Mouse (Mus musculus) neural tube, embryonic 14.5 days (tissue): ENCODE results near the gene Dsp. TPM values are rescaled to one million over a fixed set of nuclear protein-coding genes. Genes with fewer than 3 reads are reported as not detected.

Source experiments
- ATAC-seq: fragments of 200-750 bp; cut with Nextera tagmentation; 2 replicates; pipeline ENCODE4 v1.8.0; 2017; ENCODE audit warnings: low read depth, mild to moderate bottlenecking, moderate TSS enrichment, moderate library complexity
- H3K27ac ChIP-seq: fragments of 300-500 bp; sonication (generic); 2 replicates; pipeline ENCODE4 v1.5.1; 2014; ENCODE audit warnings: low read depth, mild to moderate bottlenecking, control low read depth, low read length, moderate library complexity, mixed read lengths
- H3K27me3 ChIP-seq: fragments of 300-500 bp; sonication (generic); 2 replicates; pipeline ENCODE4 v1.6.1; 2014; ENCODE audit warnings: low read length; ENCODE audit not compliant: control insufficient read depth, insufficient read depth
- H3K36me3 ChIP-seq: fragments of 300-500 bp; sonication (generic); 2 replicates; pipeline ENCODE4 v1.6.1; 2014; ENCODE audit warnings: low read length, mixed read lengths; ENCODE audit not compliant: control insufficient read depth, insufficient read depth
- H3K4me1 ChIP-seq: fragments of 300-500 bp; sonication (generic); 2 replicates; pipeline ENCODE4 v1.6.1; 2014; ENCODE audit warnings: low read length; ENCODE audit not compliant: control insufficient read depth, insufficient read depth
- H3K4me2 ChIP-seq: fragments of 300-500 bp; sonication (generic); 2 replicates; pipeline ENCODE4 v1.6.1; 2014; ENCODE audit warnings: mild to moderate bottlenecking, low read depth, low read length, control low read depth
- H3K4me3 ChIP-seq: fragments of 300-500 bp; sonication (generic); 2 replicates; pipeline ENCODE4 v1.5.1; 2014; ENCODE audit warnings: low read depth, low read length, control low read depth, mixed read lengths
- H3K9ac ChIP-seq: fragments of 300-500 bp; sonication (generic); replicated peaks from 2 replicates; pipeline ENCODE4 v1.6.1; 2014; ENCODE audit warnings: low read depth, mild to moderate bottlenecking, control low read depth, low read length, mixed read lengths
- H3K9me3 ChIP-seq: fragments of 300-500 bp; sonication (generic); 2 replicates; pipeline ENCODE4 v1.6.1; 2016; ENCODE audit warnings: low read length; ENCODE audit not compliant: control insufficient read depth
- WGBS: fragments of 180-500 bp; shearing (Covaris S2); extraction: QIAGEN DNeasy Blood & Tissue Kit; methylation state at CpG from one replicate; pipeline ENCODE4 v1.1.7; 2014; 5-methylcytosine and 5-hydroxymethylcytosine counted together
- polyA plus RNA-seq: library from polyadenylated mRNA; unstranded; fragments of >200 nt; fragmentation: Nextera tagmentation; extraction: Ambion mirVana; gene quantifications from 2 replicates; pipeline ENCODE4 v1.2.1, GENCODE M21; 2014

Gene Dsp
- polyA plus RNA-seq, 1 experiment from 2014 or later = 0.15 TPM

DNA sequence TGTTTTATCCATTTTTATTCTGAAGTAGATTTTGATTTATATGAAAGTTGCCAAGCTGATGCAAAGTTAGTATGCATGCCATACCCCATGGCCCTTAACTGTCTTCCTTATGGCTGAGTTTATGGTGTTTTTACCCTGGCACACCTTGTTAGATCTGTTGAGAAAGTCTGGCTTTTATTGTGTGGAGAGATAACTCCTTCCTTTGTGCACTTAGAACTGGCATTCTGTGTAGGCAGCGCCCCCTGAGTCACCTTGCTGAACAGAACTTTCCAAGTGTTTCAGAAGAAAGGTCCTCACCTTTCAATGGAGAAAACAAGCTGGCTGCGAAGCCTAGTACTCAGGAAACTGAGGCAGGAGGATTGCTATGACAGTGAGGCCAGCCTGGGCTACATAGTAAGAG is 10.9 kb downstream of the Dsp start:
- ATAC-seq = no peak
- 86% methylated on average over 2 of the region's 2 CpGs for WGBS
- H3K27ac ChIP-seq = no peak overlapping the region

DNA sequence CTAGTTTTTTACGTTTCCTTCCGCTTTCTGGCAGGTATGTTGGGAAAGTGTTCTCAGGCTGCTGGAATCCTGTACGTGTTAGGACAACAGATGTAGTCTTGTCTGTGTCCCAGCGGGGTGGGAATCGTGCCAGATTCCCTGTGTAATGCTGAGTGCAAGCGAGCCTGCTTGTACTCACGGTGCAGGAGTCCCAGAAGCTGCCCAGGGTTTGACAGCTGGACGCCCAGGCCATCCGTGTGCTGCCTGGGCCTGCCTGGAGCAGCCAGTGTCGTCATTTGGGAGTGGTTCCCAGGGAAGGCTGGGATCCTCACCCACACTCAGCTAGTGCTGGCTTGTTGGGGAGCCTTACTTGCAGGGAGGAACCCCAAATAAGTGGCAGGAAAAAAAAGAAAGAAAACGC is 11.6 kb downstream of the Dsp start:
- Histone ChIP-seq H3K27ac (no peak overlapping the region), H3K4me3 (no peak overlapping the region), H3K4me2 (no peak overlapping the region), H3K4me1 (no peaks in the 10 kb centered on the region), H3K36me3 (no peaks in the 10 kb centered on the region), H3K9me3 (no peaks in the 10 kb centered on the region), H3K27me3 (0 out of 2 replicates have a peak, but pooled peaks cover 3% of the 10 kb centered on the region), H3K9ac (no peak overlapping the region)
- 48% methylated on average over 11 of the region's 11 CpGs for WGBS
- ATAC-seq = peak; percentile 71

More for the DNA sequence above, 10.9 kb downstream of the Dsp start:
- 0 out of 2 replicates have a peak, but pooled peaks cover 3% of the 10 kb centered on the region for H3K27me3 ChIP-seq
- H3K4me2 ChIP-seq = no peak overlapping the region
- H3K9me3 ChIP-seq = no peaks in the 10 kb centered on the region
- no peaks in the 10 kb centered on the region for H3K36me3 ChIP-seq
- H3K4me3 ChIP-seq = no peak overlapping the region
- H3K9ac ChIP-seq = no peak overlapping the region
- no peaks in the 10 kb centered on the region for H3K4me1 ChIP-seq

DNA sequence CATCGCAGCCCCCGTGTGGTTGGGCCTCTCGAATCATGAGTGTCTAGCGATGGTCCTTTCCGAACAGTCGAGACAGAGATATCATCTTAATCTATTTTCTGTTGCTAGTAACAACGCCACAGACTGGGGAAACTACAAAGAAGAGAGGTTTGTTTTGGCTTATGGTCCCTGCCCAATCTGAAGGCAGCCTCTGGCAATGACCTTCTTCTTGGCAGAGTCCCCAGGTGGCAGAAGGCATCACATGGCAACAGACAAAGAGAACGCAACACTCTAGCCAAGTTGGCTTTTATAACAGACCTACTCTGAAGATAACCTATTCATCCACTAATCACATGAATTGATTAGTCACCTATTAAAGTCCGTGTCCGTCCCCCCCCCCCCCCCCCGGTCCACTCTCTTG is 13.8 kb downstream of the Dsp start:
- no peak overlapping the region for H3K4me3 ChIP-seq
- H3K9ac ChIP-seq = no peak overlapping the region
- 82% methylated on average over 11 of the region's 11 CpGs for WGBS
- no peaks in the 10 kb centered on the region for H3K9me3 ChIP-seq
- no peak overlapping the region for H3K4me2 ChIP-seq
- no peaks in the 10 kb centered on the region for H3K27me3 ChIP-seq
- no peaks in the 10 kb centered on the region for H3K4me1 ChIP-seq
- no peaks in the 10 kb centered on the region for H3K36me3 ChIP-seq
- no peak overlapping the region for H3K27ac ChIP-seq
- ATAC-seq = no peak

DNA sequence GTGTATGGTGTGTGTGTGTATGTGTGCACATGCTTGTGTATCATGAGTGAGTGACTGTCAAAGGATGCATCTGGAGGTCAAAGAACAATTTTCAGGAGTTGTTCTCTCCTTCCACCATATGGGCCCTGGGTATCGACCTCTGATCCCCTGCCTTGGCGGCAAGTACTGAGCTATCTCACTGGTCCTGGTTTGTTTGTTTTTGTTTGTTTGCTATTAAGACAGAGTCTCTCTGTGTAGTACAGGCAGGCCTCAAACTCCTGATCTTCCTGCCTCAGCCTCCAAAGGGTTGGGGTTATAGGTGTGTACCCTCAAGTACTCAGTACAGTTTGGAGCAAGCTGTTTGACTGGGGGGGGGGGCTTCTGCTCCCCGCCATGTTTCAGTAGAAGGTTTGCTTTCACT is 16.0 kb downstream of the Dsp start:
- 88% methylated on average over 3 of the region's 3 CpGs for WGBS
- no peak overlapping the region for H3K27ac ChIP-seq
- H3K9ac ChIP-seq = no peak overlapping the region

DNA sequence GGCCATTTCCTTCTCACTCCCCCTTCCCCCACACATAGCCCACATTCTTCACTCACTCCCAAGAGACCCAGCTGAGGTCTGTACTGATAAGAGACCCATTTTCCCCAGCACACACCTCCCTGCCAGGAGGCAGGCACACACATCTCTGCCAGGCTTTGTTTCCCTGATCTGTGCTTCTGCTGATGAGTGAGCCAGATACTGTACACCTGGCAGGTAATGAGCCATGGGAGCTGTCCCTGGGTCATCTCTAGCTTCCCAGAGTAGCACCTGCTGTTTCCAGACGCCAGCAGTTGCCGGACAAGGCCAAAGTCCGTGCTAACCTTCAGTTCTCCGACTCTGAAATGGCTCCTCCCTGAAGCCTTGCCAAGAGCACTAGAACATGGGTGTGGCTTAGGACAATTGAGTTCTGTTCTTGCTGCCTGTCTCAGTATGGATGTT is 19.6 kb downstream of the Dsp start:
- 62% methylated on average over 4 of the region's 4 CpGs for WGBS
- H3K4me3 ChIP-seq = no peak overlapping the region
- H3K4me1 ChIP-seq = no peaks in the 10 kb centered on the region
- no peak overlapping the region for H3K4me2 ChIP-seq
- no peak overlapping the region for H3K9ac ChIP-seq
- H3K27me3 ChIP-seq = no peaks in the 10 kb centered on the region
- ATAC-seq = no peak
- H3K9me3 ChIP-seq = no peaks in the 10 kb centered on the region
- no peaks in the 10 kb centered on the region for H3K36me3 ChIP-seq
- no peak overlapping the region for H3K27ac ChIP-seq

More for the DNA sequence above, 16.0 kb downstream of the Dsp start:
- no peaks in the 10 kb centered on the region for H3K4me1 ChIP-seq
- H3K9me3 ChIP-seq = no peaks in the 10 kb centered on the region
- ATAC-seq = no peak
- H3K4me3 ChIP-seq = no peak overlapping the region
- H3K27me3 ChIP-seq = no peaks in the 10 kb centered on the region
- no peaks in the 10 kb centered on the region for H3K36me3 ChIP-seq
- no peak overlapping the region for H3K4me2 ChIP-seq

DNA sequence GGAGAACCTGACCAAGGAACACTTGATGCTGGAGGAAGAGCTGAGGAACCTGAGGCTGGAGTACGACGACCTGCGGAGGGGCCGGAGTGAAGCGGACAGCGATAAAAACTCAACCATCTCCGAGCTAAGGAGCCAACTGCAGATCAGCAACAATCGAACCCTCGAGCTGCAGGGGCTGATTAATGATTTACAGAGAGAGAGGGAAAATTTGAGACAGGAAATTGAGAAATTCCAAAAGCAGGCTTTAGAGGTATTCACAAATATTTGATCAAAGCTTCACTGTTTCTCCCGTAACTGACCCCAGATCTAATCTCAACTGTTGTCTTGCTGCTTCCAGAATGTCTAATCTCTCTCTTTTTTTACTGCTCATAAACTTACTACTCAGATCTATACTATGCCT is 42.3 kb downstream of the Dsp start:
- H3K9me3 ChIP-seq = no peaks in the 10 kb centered on the region; the same call in 1 of the 2 replicates
- H3K27ac ChIP-seq = no peak overlapping the region
- H3K4me3 ChIP-seq = no peak overlapping the region
- 86% methylated on average over 10 of the region's 10 CpGs for WGBS
- ATAC-seq = no peak
- no peaks in the 10 kb centered on the region for H3K36me3 ChIP-seq
- no peak overlapping the region for H3K9ac ChIP-seq
- H3K27me3 ChIP-seq = no peaks in the 10 kb centered on the region
- H3K4me2 ChIP-seq = no peak overlapping the region
- H3K4me1 ChIP-seq = no peaks in the 10 kb centered on the region

DNA sequence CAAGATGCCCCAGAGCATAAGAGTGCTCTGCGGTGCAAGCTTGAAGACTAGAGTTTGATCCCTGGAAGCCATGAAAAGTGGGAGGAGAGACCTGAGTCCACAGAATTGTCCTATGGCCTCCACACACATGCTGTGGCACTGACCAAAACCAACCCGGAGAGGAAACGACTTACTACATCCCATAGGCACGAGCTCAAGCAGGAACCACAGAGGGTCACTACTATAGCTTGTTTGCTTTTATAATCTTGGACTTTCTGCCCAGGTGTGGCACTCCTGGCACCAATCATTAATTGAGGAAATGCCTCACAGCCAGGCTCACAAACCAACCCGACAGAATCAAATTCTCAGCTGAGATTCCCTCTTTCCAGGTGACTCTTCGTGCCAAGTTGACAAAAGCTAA is 50.3 kb downstream of the Dsp start:
- H3K9ac ChIP-seq = no peak overlapping the region

DNA sequence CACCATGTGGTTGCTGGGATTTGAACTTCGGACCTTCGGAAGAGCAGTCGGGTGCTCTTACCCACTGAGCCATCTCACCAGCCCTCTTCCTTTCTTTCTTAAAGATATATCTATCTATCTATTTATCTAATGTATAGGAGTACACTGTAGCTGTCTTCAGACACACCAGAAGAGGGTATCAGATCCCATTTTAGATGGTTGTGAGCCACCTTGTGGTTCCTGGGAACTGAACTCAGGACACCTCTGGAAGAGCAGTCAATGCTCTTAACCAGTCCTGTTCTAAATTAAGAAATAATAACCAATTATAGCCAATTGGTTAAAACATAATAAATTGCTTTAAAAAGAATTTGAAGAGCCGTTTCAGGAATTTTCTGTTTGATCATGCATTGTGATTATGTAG is 53.1 kb downstream of the Dsp start:
- no peak overlapping the region for H3K27ac ChIP-seq
- peak overlapping the region; percentile 71; the same call in 1 of the 2 replicates for H3K4me3 ChIP-seq
- ATAC-seq = no peak
- H3K36me3 ChIP-seq = no peaks in the 10 kb centered on the region
- peak overlapping the region; percentile 47; the same call in 1 of the 2 replicates for H3K4me2 ChIP-seq
- H3K27me3 ChIP-seq = no peaks in the 10 kb centered on the region
- H3K9me3 ChIP-seq = no peaks in the 10 kb centered on the region
- no peak overlapping the region for H3K9ac ChIP-seq
- 44% methylated on average over 4 of the region's 4 CpGs for WGBS
- H3K4me1 ChIP-seq = peaks cover 5% of the 10 kb centered on the region; the same call in 1 of the 2 replicates

More for the DNA sequence above, 50.3 kb downstream of the Dsp start:
- no peak overlapping the region for H3K27ac ChIP-seq
- no peak overlapping the region for H3K4me2 ChIP-seq
- ATAC-seq = no peak
- peaks cover 5% of the 10 kb centered on the region; the same call in 1 of the 2 replicates for H3K4me1 ChIP-seq
- H3K27me3 ChIP-seq = no peaks in the 10 kb centered on the region
- WGBS = 83% methylated on average over 6 of the region's 6 CpGs
- H3K9me3 ChIP-seq = no peaks in the 10 kb centered on the region; the same call in 1 of the 2 replicates
- no peak overlapping the region for H3K4me3 ChIP-seq
- no peaks in the 10 kb centered on the region for H3K36me3 ChIP-seq

DNA sequence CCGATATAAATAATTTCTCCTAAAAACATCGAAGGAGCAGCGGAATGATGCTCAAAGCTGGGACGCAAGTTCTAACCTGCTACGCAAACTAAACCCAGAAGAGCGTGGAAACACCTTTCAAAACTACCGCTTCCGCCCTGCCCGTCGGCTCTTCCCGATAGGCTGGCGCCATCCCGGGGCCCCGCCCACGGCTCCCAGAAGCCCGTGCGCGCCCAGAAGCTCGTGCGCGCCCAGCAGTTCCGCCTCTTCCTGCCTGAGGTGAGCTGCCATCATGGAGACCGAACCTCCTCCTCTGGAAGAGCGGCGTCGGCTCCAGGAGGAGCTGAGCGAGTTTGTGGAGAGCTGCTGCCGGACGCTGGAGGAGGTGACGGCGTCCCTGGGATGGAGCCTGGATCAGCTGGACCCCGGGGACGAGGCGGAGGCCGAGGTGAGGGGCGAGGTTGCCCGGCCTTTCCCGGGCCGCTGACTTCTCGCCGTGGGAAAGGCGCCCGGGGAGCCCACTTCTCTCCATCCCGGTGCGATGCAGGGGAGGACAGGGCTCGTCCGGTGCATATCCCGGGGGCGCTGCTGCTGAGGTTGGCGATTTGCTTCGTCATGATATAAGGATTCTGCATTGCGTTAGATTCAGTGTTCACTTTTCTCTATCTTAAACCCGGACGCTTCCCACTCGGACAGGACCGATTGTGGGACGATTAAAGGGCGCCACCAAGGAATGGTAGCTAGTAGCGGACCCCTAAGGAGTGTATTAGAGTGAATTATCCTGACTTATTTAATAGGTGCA is 53.8 kb downstream of the Dsp start, which contains the start of gene Snrnp48:
Gene Snrnp48 (plus strand): TSS at position 237 of the 781 bp plus-strand sequence.
- Histone ChIP-seq H3K4me3 (peak within 1 kb of the TSS; percentile 71), H3K4me2 (peak within 1 kb of the TSS; percentile 47), H3K9ac (peak within 1 kb of the TSS; percentile 68), H3K27ac (peak within 1 kb of the TSS; percentile 71), H3K9me3 (no peaks in the 10 kb centered on the region), H3K4me1 (peaks cover 5% of the 10 kb centered on the region; the same call in 1 of the 2 replicates), H3K36me3 (no peaks in the 10 kb centered on the region), H3K27me3 (no peaks in the 10 kb centered on the region)
- WGBS = under 1% methylated on average over 59 of the region's 59 CpGs
- peak; percentile 100 for ATAC-seq
